In the genomic region with DNA sequence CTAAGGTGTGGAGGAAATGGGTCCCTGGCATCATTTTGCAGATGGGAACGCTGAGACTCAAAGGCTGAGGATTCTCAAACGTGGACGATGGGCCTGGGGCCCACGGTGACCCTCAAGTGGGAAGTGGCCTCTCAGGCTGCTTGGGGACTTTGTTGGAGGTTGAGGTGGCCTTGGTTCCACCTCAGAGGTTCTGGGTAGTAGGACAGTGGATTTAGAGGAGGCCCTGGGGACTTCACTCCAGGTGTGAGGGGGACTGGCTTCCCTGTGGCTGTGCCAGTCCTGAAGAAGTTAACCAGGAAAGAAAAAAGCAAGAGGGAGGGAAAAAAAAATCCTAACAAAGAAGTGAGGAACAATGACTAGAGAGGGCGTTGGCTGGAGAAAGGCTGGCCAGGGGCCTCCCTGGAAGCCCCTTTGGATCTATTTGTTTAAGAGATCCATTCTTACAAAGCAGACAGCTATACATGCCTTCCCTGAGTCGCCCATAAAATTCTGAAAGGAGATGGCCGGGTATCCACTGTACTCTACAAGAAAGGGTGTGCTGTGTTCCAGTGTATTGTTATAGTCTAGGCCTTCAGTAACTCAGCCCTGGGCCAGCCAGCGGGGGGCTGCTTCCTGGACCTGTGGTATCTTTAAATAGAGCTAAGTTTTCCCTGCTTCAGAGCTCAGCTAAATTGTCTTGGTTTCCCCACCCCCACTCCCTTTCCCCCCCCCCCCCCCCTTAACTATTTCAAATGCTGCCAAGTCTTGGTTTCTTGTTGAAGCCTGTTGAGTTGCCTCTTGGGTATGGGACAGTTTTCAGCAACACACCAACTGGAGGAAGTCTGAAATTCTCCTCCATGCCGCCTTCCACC, we compare ENCODE assay signal across 8 mouse cellular contexts. TPM values are rescaled to one million over a fixed set of nuclear protein-coding genes. Genes with fewer than 3 reads are reported as not detected.
A peak's percentile ranks its signal among the peaks of the same experiment; 100 is the strongest.
DNase-seq lines count a peak whose midpoint lies in the region; ATAC-seq and TF ChIP-seq lines count a peak whose summit lies in the region.

No protein-coding gene starts in this region.

- ATAC-seq in heart, embryonic 13.5 days (ENCODE audit: extremely low read depth, insufficient number of reproducible peaks, low FRiP score, low TSS enrichment), result no peak
- ATAC-seq in heart, postnatal 0 days (ENCODE audit: insufficient read depth, low read depth), result no peak
- ATAC-seq in midbrain, embryonic 12.5 days (ENCODE audit: low FRiP score, low read depth), result no peak

- H3K27me3 ChIP-seq in heart, embryonic 13.5 days (replicated peaks), result peaks cover 7% of the 10 kb centered on the region
- H3K27me3 ChIP-seq in heart, postnatal 0 days (ENCODE audit: control insufficient read depth, insufficient read depth, low read length), result 0 out of 2 replicates have a peak, but pooled peaks cover 3% of the 10 kb centered on the region
- H3K27me3 ChIP-seq in midbrain, embryonic 12.5 days, result no peaks in the 10 kb centered on the region

- H3K4me1 ChIP-seq in heart, embryonic 13.5 days, result peaks cover 52% of the 10 kb centered on the region
- peaks cover 6% of the 10 kb centered on the region; the same call in 1 of the 2 replicates for H3K4me1 ChIP-seq in heart, postnatal 0 days (ENCODE audit: control insufficient read depth, insufficient read depth)
- peaks cover 27% of the 10 kb centered on the region for H3K4me1 ChIP-seq in midbrain, embryonic 12.5 days

- H3K27ac ChIP-seq in heart, embryonic 13.5 days (replicated peaks), result peak overlapping the region; percentile 84
- H3K27ac ChIP-seq in heart, postnatal 0 days (ENCODE audit: low read depth), result peak overlapping the region; percentile 71
- H3K27ac ChIP-seq in midbrain, embryonic 12.5 days (replicated peaks), result peak overlapping the region; percentile 83

- H3K36me3 ChIP-seq in heart, embryonic 13.5 days, result peaks cover 18% of the 10 kb centered on the region
- H3K36me3 ChIP-seq in heart, postnatal 0 days (replicated peaks; ENCODE audit: control insufficient read depth, insufficient read depth, low read length), result no peaks in the 10 kb centered on the region
- peaks cover 17% of the 10 kb centered on the region for H3K36me3 ChIP-seq in midbrain, embryonic 12.5 days

- WGBS in heart, embryonic 13.5 days, result 36% methylated on average over 9 of the region's 9 CpGs
- WGBS in heart, postnatal 0 days, result 48% methylated on average over 9 of the region's 9 CpGs
- 19% methylated on average over 9 of the region's 9 CpGs for WGBS in midbrain, embryonic 12.5 days

- H3K9me3 ChIP-seq in heart, embryonic 13.5 days, result no peaks in the 10 kb centered on the region
- H3K9me3 ChIP-seq in heart, postnatal 0 days (replicated peaks; ENCODE audit: control insufficient read depth, low read length), result no peaks in the 10 kb centered on the region
- H3K9me3 ChIP-seq in midbrain, embryonic 12.5 days, result no peaks in the 10 kb centered on the region

- TF ChIP-seq CTCF in heart, postnatal 0 days (IDR thresholded peaks at IDR 0.05; ENCODE audit: low read depth), result no peak

- intact Hi-C loops in heart, postnatal 25 days (cut with DNase I), result loop anchor here (5.0 kb wide), 2 partner anchors 104 to 239 kb away; no protein-coding TSS in a partner anchor

- H3K9ac ChIP-seq in heart, embryonic 13.5 days, result peak overlapping the region; percentile 97
- H3K9ac ChIP-seq in heart, postnatal 0 days (replicated peaks; ENCODE audit: low read depth, low read length), result peak overlapping the region; percentile 71
- peak overlapping the region; percentile 94 for H3K9ac ChIP-seq in midbrain, embryonic 12.5 days (replicated peaks)

- no peak for DNase-seq in heart, postnatal 25 days (ENCODE audit: low spot score)
- peak; percentile 48 for DNase-seq in Muller cell, postnatal 12 days (ENCODE audit: inconsistent ontology term)
- DNase-seq in heart, postnatal 0 days (ENCODE audit: low spot score), result no peak
- no peak for DNase-seq in adrenal gland, adult 2 months
- DNase-seq in left cerebral cortex, adult 8-10 months (ENCODE audit: low spot score in 2 of 2), result no peak
- no peak for DNase-seq in thymus, adult 18-20 months

- peak overlapping the region; percentile 89 for H3K4me2 ChIP-seq in heart, embryonic 13.5 days
- H3K4me2 ChIP-seq in heart, postnatal 0 days (ENCODE audit: low read depth, low read length), result peak overlapping the region; percentile 76
- peak overlapping the region; percentile 78 for H3K4me2 ChIP-seq in midbrain, embryonic 12.5 days (replicated peaks)

- peak overlapping the region; percentile 88 for H3K4me3 ChIP-seq in heart, embryonic 13.5 days
- peak overlapping the region; percentile 64 for H3K4me3 ChIP-seq in heart, postnatal 0 days (ENCODE audit: low read depth, low read length)
- peak overlapping the region; percentile 88 for H3K4me3 ChIP-seq in midbrain, embryonic 12.5 days

- no peak for TF ChIP-seq EP300 in heart, postnatal 0 days (IDR thresholded peaks at IDR 0.05; ENCODE audit: low read depth)

RNA-seq across cellular contexts. Expression of a gene that starts 1.0 kb away (rescaled TPM):
- 11.5 and 12.1 TPM in 2 replicates for polyA plus RNA-seq in heart, embryonic 13.5 days (2015; fragmentation: Nextera tagmentation; extraction: Ambion mirVana)
- 1 to 10 TPM; 5.8 to 7.7 TPM for total RNA-seq in heart, postnatal 25 days (2021)
- 12.4 and 19.0 TPM in 2 replicates for total RNA-seq in heart, postnatal 0 days (2014; rRNA removed; ENCODE audit: low replicate concordance)
- polyA plus RNA-seq in heart, postnatal 0 days (2015; fragmentation: Nextera tagmentation; extraction: Ambion mirVana), result 3.3 and 3.8 TPM in 2 replicates
- polyA plus RNA-seq in midbrain, embryonic 12.5 days (2016; fragmentation: Nextera tagmentation; extraction: Ambion mirVana), result 30.0 and 30.7 TPM in 2 replicates
- total RNA-seq in adrenal gland, adult 2 months (2021), result 1 to 10 TPM; 5.2 to 7.4 TPM
- 3.0 and 3.4 TPM in 2 replicates for polyA plus RNA-seq in adrenal gland, adult 2 months (2012; rRNA removed)
- total RNA-seq in left cerebral cortex, adult 8-10 months (2022), result 10 to 100 TPM in 3 of 4 experiments, 1 to 10 TPM in 1; 9.1 to 12.6 (median 11.9) TPM

RNA-seq across cellular contexts. Expression of a gene that starts 48.8 kb away (rescaled TPM):
- polyA plus RNA-seq in heart, embryonic 13.5 days (2015; fragmentation: Nextera tagmentation; extraction: Ambion mirVana), result 4.6 and 8.0 TPM in 2 replicates
- total RNA-seq in heart, postnatal 25 days (2021), result 1 to 10 TPM; 1.3 to 2.0 TPM
- not detected in 2 replicates for total RNA-seq in heart, postnatal 0 days (2014; rRNA removed; ENCODE audit: low replicate concordance)
- polyA plus RNA-seq in heart, postnatal 0 days (2015; fragmentation: Nextera tagmentation; extraction: Ambion mirVana), result 0.34 TPM in 1 of 2 replicates, not detected in the other
- polyA plus RNA-seq in midbrain, embryonic 12.5 days (2016; fragmentation: Nextera tagmentation; extraction: Ambion mirVana), result 0.75 and 0.92 TPM in 2 replicates
- not detected for total RNA-seq in adrenal gland, adult 2 months (2021)
- polyA plus RNA-seq in adrenal gland, adult 2 months (2012; rRNA removed), result not detected in 2 replicates
- 1 to 10 TPM in 1 of 4 experiments, under 1 TPM in 2, not detected in 1; 0.67 to 1.9 (median 0.71) TPM for total RNA-seq in left cerebral cortex, adult 8-10 months (2022)

RNA-seq across cellular contexts. Expression of a gene that starts 52.4 kb away (rescaled TPM):
- 42,363 and 67,294 TPM in 2 replicates for polyA plus RNA-seq in heart, embryonic 13.5 days (2015; fragmentation: Nextera tagmentation; extraction: Ambion mirVana)
- total RNA-seq in heart, postnatal 25 days (2021), result over 10,000 TPM in 1 of 2 experiments, 1,000 to 10,000 TPM in 1; 8,713 to 18,074 TPM
- total RNA-seq in heart, postnatal 0 days (2014; rRNA removed; ENCODE audit: low replicate concordance), result 5,955 and 6,390 TPM in 2 replicates
- 5,218 and 8,165 TPM in 2 replicates for polyA plus RNA-seq in heart, postnatal 0 days (2015; fragmentation: Nextera tagmentation; extraction: Ambion mirVana)
- 6,134 and 7,278 TPM in 2 replicates for polyA plus RNA-seq in midbrain, embryonic 12.5 days (2016; fragmentation: Nextera tagmentation; extraction: Ambion mirVana)
- 1,000 to 10,000 TPM; 1,707 to 1,770 TPM for total RNA-seq in adrenal gland, adult 2 months (2021)
- 1,248 and 1,571 TPM in 2 replicates for polyA plus RNA-seq in adrenal gland, adult 2 months (2012; rRNA removed)
- total RNA-seq in left cerebral cortex, adult 8-10 months (2022), result 100 to 1,000 TPM; 161 to 321 (median 230) TPM

Comparison
In these comparisons a context has a peak if more than half of its experiments do, and no peak if none do; other contexts are left out.
1. RNA of a gene that starts 52.4 kb away (total RNA-seq): 8,713 to 18,074 TPM in heart, postnatal 25 days, 5,955 to 6,390 TPM in heart, postnatal 0 days and 1,707 to 1,770 TPM in adrenal gland, adult 2 months; 161 to 321 TPM in left cerebral cortex, adult 8-10 months; every median in the first group is over 4 times any median in the second.
2. Peak in every context shown above with its lines, with median percentiles within 50 percentile points of each other: H3K27ac ChIP-seq, H3K4me2 ChIP-seq, H3K4me3 ChIP-seq and H3K9ac ChIP-seq.